ENCODE assay signal across 20 mouse cellular contexts in genomic region chr6:50453651-50454050, GRCm38 (mm10). TPM values are rescaled to one million over a fixed set of nuclear protein-coding genes. Genes with fewer than 3 reads are reported as not detected.
DNase-seq lines count a peak whose midpoint lies in the region; ATAC-seq and TF ChIP-seq lines count a peak whose summit lies in the region.
"Had no signal": no experiment of that assay in that cellular context is flagged by ENCODE, and none has a peak within 500 bp of the region (broad histone marks: within the 10 kb centered on the region; RNA-seq: fewer than 3 reads in every experiment).

No protein-coding gene starts in this region.

- DNase-seq in kidney, adult 2 months: no peak
- DNase-seq in 3T3-L1 (ENCODE audit: low read depth, low spot score): peak; percentile 24
- peak; percentile 67 for DNase-seq in brain, embryonic 14.5 days (ENCODE audit: low read depth)
- no peak for DNase-seq in heart, embryonic 10.5 days (ENCODE audit: low spot score)
- DNase-seq: adrenal gland, adult 2 months; cerebellum, adult 2 months; cerebellum, postnatal 25 days; gastrocnemius, postnatal 25 days; heart, adult 2 months; kidney, adult 11 months; liver, embryonic 13.5 days; lung, embryonic 14.5 days had no signal

- no peak overlapping the region for H3K27ac ChIP-seq in kidney, adult 2 months (ENCODE audit: insufficient read depth, low read depth, low read length)
- H3K27ac ChIP-seq in kidney, embryonic 14.5 days (ENCODE audit: low read depth, low read length): no peak overlapping the region
- H3K27ac ChIP-seq in midbrain, embryonic 16.5 days (ENCODE audit: low read length): no peak overlapping the region
- H3K27ac ChIP-seq in heart, embryonic 10.5 days: no peak overlapping the region
- H3K27ac ChIP-seq: heart, adult 2 months; hindbrain, embryonic 12.5 days; limb, embryonic 12.5 days; liver, embryonic 13.5 days; neural tube, embryonic 13.5 days; stomach, postnatal 0 days had no signal

- no peaks in the 10 kb centered on the region for H3K27me3 ChIP-seq in kidney, adult 2 months (replicated peaks; ENCODE audit: control insufficient read depth, insufficient read depth, low read length)
- H3K27me3 ChIP-seq in kidney, embryonic 14.5 days (ENCODE audit: control insufficient read depth, insufficient read depth, low read length): no peaks in the 10 kb centered on the region
- no peaks in the 10 kb centered on the region for H3K27me3 ChIP-seq in midbrain, embryonic 16.5 days (ENCODE audit: control insufficient read depth, insufficient read depth, low read depth, low read length)
- H3K27me3 ChIP-seq in heart, embryonic 10.5 days (ENCODE audit: insufficient read depth, poor library complexity, severe bottlenecking): no peaks in the 10 kb centered on the region
- H3K27me3 ChIP-seq: hindbrain, embryonic 12.5 days; megakaryocyte, embryonic 14.5 days had no signal

- TF ChIP-seq POLR2A in kidney, adult 2 months (IDR thresholded peaks at IDR 0.05; ENCODE audit: low read depth, low read length): no peak
- no peak for TF ChIP-seq POLR2A in brain, embryonic 14.5 days (IDR thresholded peaks at IDR 0.05; ENCODE audit: borderline replicate concordance, extremely low read depth, insufficient read depth, insufficient read length, poor library complexity, severe bottlenecking)

- no peaks in the 10 kb centered on the region for H3K9me3 ChIP-seq in kidney, embryonic 14.5 days (ENCODE audit: control insufficient read depth, low read length)
- H3K9me3 ChIP-seq in midbrain, embryonic 16.5 days (replicated peaks; ENCODE audit: control insufficient read depth, low read length, poor library complexity, severe bottlenecking): no peaks in the 10 kb centered on the region
- no peaks in the 10 kb centered on the region for H3K9me3 ChIP-seq in heart, embryonic 10.5 days
- H3K9me3 ChIP-seq: limb, embryonic 12.5 days; liver, embryonic 13.5 days; megakaryocyte, embryonic 14.5 days; neural tube, embryonic 13.5 days had no signal

- ATAC-seq in kidney, embryonic 14.5 days (ENCODE audit: low FRiP score, low TSS enrichment): no peak
- ATAC-seq in midbrain, embryonic 16.5 days: no peak
- no peak for ATAC-seq in megakaryocyte progenitor cell, adult 5-6 weeks (replicated peaks; ENCODE audit: poor library complexity)

- no peak overlapping the region for H3K4me2 ChIP-seq in kidney, embryonic 14.5 days (replicated peaks; ENCODE audit: low read depth, low read length)
- H3K4me2 ChIP-seq in midbrain, embryonic 16.5 days (ENCODE audit: low read length): peak overlapping the region; percentile 93; the same call in 1 of the 2 replicates
- H3K4me2 ChIP-seq: hindbrain, embryonic 12.5 days; liver, embryonic 13.5 days; lung, embryonic 14.5 days had no signal

- peaks cover 30% of the 10 kb centered on the region; the same call in 1 of the 2 replicates for H3K4me1 ChIP-seq in kidney, adult 2 months (ENCODE audit: control insufficient read depth, insufficient read depth, low read length)
- peaks cover 27% of the 10 kb centered on the region; the same call in 1 of the 2 replicates for H3K4me1 ChIP-seq in kidney, embryonic 14.5 days (ENCODE audit: control insufficient read depth, insufficient read depth, low read length)
- peaks cover 14% of the 10 kb centered on the region for H3K4me1 ChIP-seq in midbrain, embryonic 16.5 days (ENCODE audit: control insufficient read depth, insufficient read depth, low read length)
- H3K4me1 ChIP-seq in heart, embryonic 10.5 days: peaks cover 26% of the 10 kb centered on the region

- H3K9ac ChIP-seq in kidney, embryonic 14.5 days (ENCODE audit: low read depth, low read length): no peak overlapping the region
- H3K9ac ChIP-seq in midbrain, embryonic 16.5 days (ENCODE audit: low read depth, low read length): no peak overlapping the region
- H3K9ac ChIP-seq: hindbrain, embryonic 12.5 days; limb, embryonic 12.5 days; liver, embryonic 13.5 days; lung, embryonic 14.5 days; neural tube, embryonic 13.5 days had no signal

- WGBS in kidney, adult 2 months: 53% methylated on average over 6 of the region's 6 CpGs
- WGBS in kidney, embryonic 14.5 days: 63% methylated on average over 6 of the region's 6 CpGs
- WGBS in midbrain, embryonic 16.5 days: 32% methylated on average over 6 of the region's 6 CpGs
- WGBS in heart, embryonic 10.5 days: 32% methylated on average over 6 of the region's 6 CpGs

- no peaks in the 10 kb centered on the region for H3K36me3 ChIP-seq in kidney, adult 2 months (ENCODE audit: control insufficient read depth, insufficient read depth, low read length)
- no peaks in the 10 kb centered on the region for H3K36me3 ChIP-seq in kidney, embryonic 14.5 days (ENCODE audit: control insufficient read depth, insufficient read depth, low read length)
- H3K36me3 ChIP-seq in midbrain, embryonic 16.5 days (ENCODE audit: control insufficient read depth, insufficient read depth, low read length): no peaks in the 10 kb centered on the region
- H3K36me3 ChIP-seq in heart, embryonic 10.5 days: no peaks in the 10 kb centered on the region
- H3K36me3 ChIP-seq: hindbrain, embryonic 12.5 days; limb, embryonic 12.5 days; liver, embryonic 13.5 days; neural tube, embryonic 13.5 days had no signal

- H3K4me3 ChIP-seq in kidney, adult 2 months (ENCODE audit: insufficient read depth, low read depth, low read length): peak overlapping the region; percentile 25; the same call in 1 of the 2 replicates
- no peak overlapping the region for H3K4me3 ChIP-seq in kidney, embryonic 14.5 days (ENCODE audit: low read length)
- H3K4me3 ChIP-seq in midbrain, embryonic 16.5 days (ENCODE audit: low read depth, low read length): no peak overlapping the region
- no peak overlapping the region for H3K4me3 ChIP-seq in heart, embryonic 10.5 days
- H3K4me3 ChIP-seq: heart, adult 2 months; hindbrain, embryonic 12.5 days; limb, embryonic 12.5 days; liver, embryonic 13.5 days had no signal

- no peak for TF ChIP-seq CTCF in kidney, adult 2 months (conservative IDR thresholded peaks at IDR 0.05; ENCODE audit: insufficient read depth, insufficient read length, low read depth, low read length)
- TF ChIP-seq CTCF in brain, embryonic 14.5 days (IDR thresholded peaks at IDR 0.05; ENCODE audit: borderline replicate concordance, extremely low read depth, insufficient read depth, insufficient read length): no peak

RNA-seq across cellular contexts. Expression of gene Osbpl3, which starts 2.4 kb away (rescaled TPM):
- polyA plus RNA-seq in kidney, adult 2 months (2012; rRNA removed): 33.0 and 36.1 TPM in 2 replicates
- 11.4 and 17.0 TPM in 2 replicates for polyA plus RNA-seq in kidney, embryonic 14.5 days (2014; fragmentation: Nextera tagmentation; extraction: Ambion mirVana)
- 7.5 and 8.5 TPM in 2 replicates for polyA plus RNA-seq in brain, embryonic 14.5 days (2012; rRNA removed)
- 6.0 and 7.2 TPM in 2 replicates for polyA plus RNA-seq in midbrain, embryonic 16.5 days (2015; fragmentation: Nextera tagmentation; extraction: Ambion mirVana)
- 8.0 and 13.4 TPM in 2 replicates for polyA plus RNA-seq in heart, embryonic 10.5 days (2016; fragmentation: Nextera tagmentation; extraction: Ambion mirVana)
- total RNA-seq in megakaryocyte progenitor cell, adult 5-6 weeks (2015): 6.4 and 6.9 TPM in 2 replicates
- 10.3 and 11.6 TPM in 2 replicates for total RNA-seq in megakaryocyte progenitor cell, adult 5-6 weeks (2017)

Comparison
In these comparisons a context has a peak if more than half of its experiments do, and no peak if none do; other contexts are left out.
1. DNase-seq: peak in 3T3-L1 (single experiment) and brain, embryonic 14.5 days (single experiment); none in kidney, adult 2 months (single experiment) and heart, embryonic 10.5 days (single experiment).